Mouse (Mus musculus) forebrain, embryonic 14.5 days (tissue): ENCODE measurements around the gene Bace1. TPM values are rescaled to one million over a fixed set of nuclear protein-coding genes. Genes with fewer than 3 reads are reported as not detected.

Source experiments
- ATAC-seq: fragments of 200-750 bp; cut with Nextera tagmentation; 2 replicates; pipeline ENCODE4 v1.8.0; 2017; ENCODE audit warnings: mild to moderate bottlenecking, moderate library complexity
- DNase-seq: peaks from one replicate; pipeline ENCODE4 v3.0.0-alpha.2; 2015; ENCODE audit warnings: low spot score
- H3K27ac ChIP-seq: fragments of 300-500 bp; sonication (generic); 2 replicates; pipeline ENCODE4 v1.5.1; 2014; ENCODE audit warnings: low read depth, mild to moderate bottlenecking, control low read depth, low read length, moderate library complexity
- H3K27me3 ChIP-seq: fragments of 300-500 bp; sonication (generic); replicated peaks from 2 replicates; pipeline ENCODE4 v1.6.1; 2014; ENCODE audit warnings: low read length, control low read depth, mixed read lengths; ENCODE audit not compliant: control insufficient read depth, insufficient read depth
- H3K36me3 ChIP-seq: fragments of 300-500 bp; sonication (generic); 2 replicates; pipeline ENCODE4 v1.6.1; 2014; ENCODE audit warnings: low read length, control low read depth; ENCODE audit not compliant: control insufficient read depth, insufficient read depth
- H3K4me1 ChIP-seq: fragments of 300-500 bp; sonication (generic); 2 replicates; pipeline ENCODE4 v1.6.1; 2014; ENCODE audit warnings: antibody characterized with exemption, low read length, control low read depth; ENCODE audit not compliant: control insufficient read depth, insufficient read depth
- H3K4me2 ChIP-seq: fragments of 300-500 bp; sonication (generic); 2 replicates; pipeline ENCODE4 v1.6.1; 2014; ENCODE audit warnings: mild to moderate bottlenecking, control low read depth, low read length
- H3K4me3 ChIP-seq: fragments of 300-500 bp; sonication (generic); 2 replicates; pipeline ENCODE4 v1.5.1; 2014; ENCODE audit warnings: low read depth, low read length, control low read depth
- H3K9ac ChIP-seq: fragments of 300-500 bp; sonication (generic); 2 replicates; pipeline ENCODE4 v1.6.1; 2014; ENCODE audit warnings: mild to moderate bottlenecking, low read length, control low read depth, moderate library complexity
- H3K9me3 ChIP-seq: fragments of 300-500 bp; sonication (generic); replicated peaks from 2 replicates; pipeline ENCODE4 v1.6.1; 2016; ENCODE audit warnings: low read length, control low read depth, mixed read lengths; ENCODE audit not compliant: control insufficient read depth
- WGBS: fragments of 180-500 bp; shearing (Covaris S2); extraction: QIAGEN DNeasy Blood & Tissue Kit; methylation state at CpG from one replicate; pipeline ENCODE4 v1.1.7; 2014; 5-methylcytosine and 5-hydroxymethylcytosine counted together
- polyA plus RNA-seq: library from polyadenylated mRNA; unstranded; fragments of >200 nt; fragmentation: Nextera tagmentation; extraction: Ambion mirVana; gene quantifications from 2 replicates; pipeline ENCODE4 v1.2.1, GENCODE M21; 2014

The Bace1 gene
- polyA plus RNA-seq: 26.7 and 35.9 TPM in 2 replicates

- peak; percentile 97 for DNase-seq
- Histone ChIP-seq H3K4me2 (peak within 1 kb of the TSS; percentile 97), H3K27me3 (no peaks in the 10 kb centered on the region), H3K4me3 (peak within 1 kb of the TSS; percentile 83), H3K36me3 (no peaks in the 10 kb centered on the region), H3K27ac (peak within 1 kb of the TSS; percentile 71; the same call in 1 of the 2 replicates), H3K4me1 (peaks cover 20% of the 10 kb centered on the region), H3K9ac (peak within 1 kb of the TSS; percentile 90), H3K9me3 (no peaks in the 10 kb centered on the region)
- WGBS: 1% methylated on average over 35 of the region's 40 CpGs
- peak; percentile 90 for ATAC-seq
Measured at GRCm38 (mm10) chr9:45838434-45839138, at the start of gene Bace1. TSS of gene Bace1 (plus strand) at chr9:45838580.

- no peak overlapping the region for H3K27ac ChIP-seq
- H3K4me3 ChIP-seq: no peak overlapping the region
- 83% methylated on average over 8 of the region's 8 CpGs for WGBS
- no peak overlapping the region for H3K4me2 ChIP-seq
- H3K9ac ChIP-seq: no peak overlapping the region
- ATAC-seq (no peak), DNase-seq (no peak)
- no peaks in the 10 kb centered on the region for H3K27me3 ChIP-seq
- no peaks in the 10 kb centered on the region for H3K4me1 ChIP-seq
- H3K9me3 ChIP-seq: no peaks in the 10 kb centered on the region
- H3K36me3 ChIP-seq: 0 out of 2 replicates have a peak, but pooled peaks cover 7% of the 10 kb centered on the region
Measured at GRCm38 (mm10) chr9:45791456-45792142, 46.8 kb upstream of the Bace1 start.

- DNase-seq (no peak), ATAC-seq (no peak)
- Histone ChIP-seq H3K4me2 (no peak overlapping the region), H3K4me1 (no peaks in the 10 kb centered on the region), H3K27me3 (no peaks in the 10 kb centered on the region), H3K9me3 (no peaks in the 10 kb centered on the region), H3K9ac (no peak overlapping the region), H3K36me3 (0 out of 2 replicates have a peak, but pooled peaks cover 7% of the 10 kb centered on the region), H3K27ac (no peak overlapping the region), H3K4me3 (no peak overlapping the region)
- WGBS: 65% methylated on average over 1 of the region's 1 CpGs
Measured at GRCm38 (mm10) chr9:45792235-45792634, 46.1 kb upstream of the Bace1 start.

GRCm38 (mm10) chr9:45793697-45794096 is 44.7 kb upstream of the Bace1 start:
- Histone ChIP-seq H3K27ac (peak overlapping the region; percentile 21; the same call in 1 of the 2 replicates), H3K9ac (no peak overlapping the region), H3K9me3 (no peaks in the 10 kb centered on the region), H3K4me3 (no peak overlapping the region), H3K36me3 (0 out of 2 replicates have a peak, but pooled peaks cover 7% of the 10 kb centered on the region), H3K4me2 (no peak overlapping the region), H3K4me1 (peaks cover 10% of the 10 kb centered on the region; the same call in 1 of the 2 replicates), H3K27me3 (no peaks in the 10 kb centered on the region)
- WGBS: 91% methylated on average over 6 of the region's 6 CpGs
- no peak for DNase-seq
- no peak for ATAC-seq

DNA sequence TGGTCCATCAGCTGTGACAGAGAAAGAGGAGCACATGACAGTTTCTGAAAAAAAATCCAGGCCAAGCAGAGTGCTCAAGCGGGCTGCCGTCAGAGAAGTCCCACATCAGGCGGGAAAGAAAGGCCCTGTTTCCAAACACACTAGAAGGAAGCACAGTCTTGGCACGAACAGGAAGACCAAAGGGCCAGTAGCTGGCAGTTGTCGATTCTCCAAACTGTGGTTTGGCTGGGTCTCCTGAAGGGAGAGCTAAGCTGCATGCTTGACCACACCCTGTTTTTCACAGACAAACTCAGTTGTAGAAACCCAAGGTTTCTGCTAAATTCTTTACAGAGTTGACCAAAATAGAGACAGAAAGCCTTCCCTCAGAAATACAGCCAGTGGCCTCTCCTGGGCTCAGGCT is 42.7 kb upstream of the Bace1 start:
- Histone ChIP-seq H3K9ac (no peak overlapping the region), H3K9me3 (no peaks in the 10 kb centered on the region), H3K27ac (no peak overlapping the region), H3K4me1 (peaks cover 16% of the 10 kb centered on the region), H3K36me3 (0 out of 2 replicates have a peak, but pooled peaks cover 7% of the 10 kb centered on the region), H3K27me3 (no peaks in the 10 kb centered on the region), H3K4me2 (no peak overlapping the region), H3K4me3 (no peak overlapping the region)
- no peak for DNase-seq
- ATAC-seq: no peak
- 91% methylated on average over 5 of the region's 5 CpGs for WGBS

DNA sequence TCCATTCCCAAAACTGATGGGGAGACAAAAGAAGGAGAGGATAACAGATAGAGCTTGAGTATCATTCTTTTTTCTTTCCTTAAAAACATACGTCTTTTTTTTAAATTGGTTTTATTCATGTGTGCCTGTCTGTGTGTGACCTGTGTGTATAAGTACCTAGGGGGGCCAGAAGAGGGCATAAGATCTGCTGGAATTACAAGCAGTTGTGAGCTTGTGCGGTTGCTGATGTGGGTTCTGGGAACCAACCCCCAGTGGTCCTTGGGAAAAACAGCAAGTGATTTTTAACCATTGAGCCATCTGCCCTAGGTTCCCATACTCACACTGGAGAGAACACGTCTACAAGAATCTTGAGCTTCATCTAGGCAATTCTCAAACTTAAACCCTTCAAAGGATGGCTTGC is 41.1 kb upstream of the Bace1 start:
- H3K27ac ChIP-seq: no peak overlapping the region
- WGBS: 79% methylated on average over 3 of the region's 3 CpGs

DNA sequence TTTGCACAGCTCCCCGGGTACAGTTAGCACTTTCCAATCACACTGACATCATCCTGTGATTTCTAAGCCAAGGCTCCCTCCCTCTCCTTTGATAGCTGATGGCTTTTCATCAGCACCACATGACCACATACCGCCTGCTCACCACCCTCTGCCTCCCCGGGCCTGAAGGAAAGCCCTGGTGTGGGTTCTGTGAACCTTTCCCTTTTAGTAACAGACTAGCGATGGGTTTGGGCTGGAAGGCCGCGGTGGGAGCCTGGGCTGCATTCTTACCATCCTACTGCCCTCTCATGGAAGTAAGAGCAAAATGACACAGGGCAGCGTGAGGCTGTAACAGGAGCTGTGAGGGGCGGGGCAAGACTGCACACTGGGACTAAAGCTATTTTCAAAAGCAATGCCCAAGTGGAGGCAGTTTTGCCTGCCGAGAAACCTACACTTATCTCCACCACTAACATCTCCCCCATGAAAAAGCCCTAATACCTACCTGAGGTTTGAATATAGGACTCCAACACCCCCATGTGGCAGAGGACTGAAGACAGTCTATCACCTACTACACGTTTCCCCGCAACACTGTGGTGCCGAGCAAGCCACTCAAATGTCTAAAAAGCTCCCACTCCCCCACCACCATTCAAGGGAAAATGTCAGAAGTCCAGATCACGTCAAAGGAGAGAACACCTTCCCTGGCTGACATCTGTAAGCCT is 39.8 kb upstream of the Bace1 start:
- Histone ChIP-seq H3K36me3 (peaks cover 8% of the 10 kb centered on the region; the same call in 1 of the 2 replicates), H3K27me3 (no peaks in the 10 kb centered on the region), H3K9ac (peak overlapping the region; percentile 47), H3K4me2 (peak overlapping the region; percentile 16; the same call in 1 of the 2 replicates), H3K4me3 (no peak overlapping the region), H3K9me3 (no peaks in the 10 kb centered on the region), H3K27ac (peak overlapping the region; percentile 52; the same call in 1 of the 2 replicates), H3K4me1 (peaks cover 16% of the 10 kb centered on the region)
- WGBS: 8% methylated on average over 13 of the region's 13 CpGs
- DNase-seq: peak; percentile 73
- peak; percentile 81 for ATAC-seq

More for the DNA sequence above, 41.1 kb upstream of the Bace1 start:
- Histone ChIP-seq H3K36me3 (peaks cover 10% of the 10 kb centered on the region; the same call in 1 of the 2 replicates), H3K27me3 (no peaks in the 10 kb centered on the region), H3K4me2 (no peak overlapping the region), H3K4me1 (peaks cover 16% of the 10 kb centered on the region), H3K4me3 (no peak overlapping the region), H3K9ac (no peak overlapping the region), H3K9me3 (no peaks in the 10 kb centered on the region)
- DNase-seq (no peak), ATAC-seq (no peak)

DNA sequence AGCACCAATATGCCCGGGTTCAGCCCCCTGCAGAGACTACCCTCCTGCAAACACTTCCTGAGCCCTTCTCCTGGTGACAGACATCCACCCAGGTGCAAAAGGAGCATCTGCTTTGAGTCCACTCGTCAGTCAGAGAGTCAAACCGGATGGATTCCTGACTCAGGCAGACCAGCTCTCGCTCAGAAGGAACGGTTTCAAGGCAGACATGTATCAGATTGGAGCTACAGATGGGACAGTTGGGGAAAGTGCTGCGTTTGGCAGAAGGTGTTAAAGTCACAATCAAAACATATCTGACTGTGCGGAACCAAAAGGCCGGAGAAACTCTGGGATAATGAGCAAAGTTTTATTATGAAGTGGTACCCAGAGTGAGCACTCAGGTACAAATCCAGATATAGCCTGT is 39.0 kb upstream of the Bace1 start:
- Histone ChIP-seq H3K27ac (peak overlapping the region; percentile 52; the same call in 1 of the 2 replicates), H3K4me2 (no peak overlapping the region), H3K27me3 (no peaks in the 10 kb centered on the region), H3K9me3 (no peaks in the 10 kb centered on the region), H3K4me3 (no peak overlapping the region), H3K4me1 (peaks cover 16% of the 10 kb centered on the region), H3K36me3 (peaks cover 4% of the 10 kb centered on the region; the same call in 1 of the 2 replicates), H3K9ac (no peak overlapping the region)
- ATAC-seq (peak; percentile 24; the same call in 1 of the 2 replicates), DNase-seq (peak; percentile 66)
- WGBS: 63% methylated on average over 8 of the region's 8 CpGs
